Mouse (Mus musculus): ENCODE results near the gene Lhx4.

GRCm38 (mm10) chr1:155740622-155741377 is 10.7 kb downstream of the Lhx4 start:
- TF ChIP-seq CTCF (IDR thresholded peaks at IDR 0.05; ENCODE audit: low read depth) (no peak), EP300 (IDR thresholded peaks at IDR 0.05; ENCODE audit: low read depth) (no peak)
